Mouse (Mus musculus): Measurements from ENCODE around the gene Vmn2r19. TPM values are rescaled to one million over a fixed set of nuclear protein-coding genes. Genes with fewer than 3 reads are reported as not detected.

Gene Vmn2r19
- not detected in 2 replicates for polyA plus RNA-seq (2011; ENCODE audit: insufficient read depth, insufficient read length, low read depth, missing spikeins)

DNA sequence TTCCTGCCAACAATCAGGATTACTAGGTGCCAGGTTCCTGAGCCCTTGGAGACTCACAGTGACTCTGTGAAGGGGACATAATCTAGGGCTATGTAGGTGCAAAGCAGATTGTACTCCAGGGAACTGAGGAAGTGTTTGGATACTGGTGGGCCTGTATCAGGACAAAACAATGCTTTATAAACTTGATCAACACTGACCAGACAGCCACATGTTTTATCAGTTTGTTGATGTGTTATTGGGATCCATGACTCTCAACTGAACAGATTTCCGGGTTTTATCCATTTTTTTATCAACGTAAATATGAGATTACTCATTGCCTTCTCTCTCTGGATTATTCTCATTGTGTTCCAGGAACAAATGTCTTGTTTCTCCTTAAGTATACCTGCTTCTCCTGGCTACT, at the start of gene Vmn2r19:
TSS of gene Vmn2r19 (plus strand) at position 301 of the 400 bp plus-strand sequence.
- no peak within 1 kb of the TSS for H3K27ac ChIP-seq (ENCODE audit: insufficient read depth, low read length)
- no peaks in the 10 kb centered on the region for H3K27me3 ChIP-seq (ENCODE audit: control insufficient read depth, insufficient read depth, low read length, poor library complexity, severe bottlenecking)
- no peaks in the 10 kb centered on the region for H3K36me3 ChIP-seq (ENCODE audit: control insufficient read depth, insufficient read depth, low read length, poor library complexity, severe bottlenecking)
- H3K9ac ChIP-seq (ENCODE audit: low read depth, poor library complexity, severe bottlenecking): no peak within 1 kb of the TSS
- H3K9me3 ChIP-seq (replicated peaks; ENCODE audit: control insufficient read depth, insufficient read depth, low read length, poor library complexity, severe bottlenecking): no peaks in the 10 kb centered on the region
- no peak for TF ChIP-seq EP300 (IDR thresholded peaks at IDR 0.05; ENCODE audit: insufficient read depth, low read depth, low read length)
- TF ChIP-seq POLR2A (IDR thresholded peaks at IDR 0.05; ENCODE audit: insufficient read depth, low read length): no peak
- TF ChIP-seq CTCF (IDR thresholded peaks at IDR 0.05; ENCODE audit: low read depth, low read length): no peak
- no peak within 1 kb of the TSS for H3K4me3 ChIP-seq (ENCODE audit: low read depth, low read length)
- H3K4me1 ChIP-seq (ENCODE audit: control insufficient read depth, insufficient read depth, low read length): no peaks in the 10 kb centered on the region

DNA sequence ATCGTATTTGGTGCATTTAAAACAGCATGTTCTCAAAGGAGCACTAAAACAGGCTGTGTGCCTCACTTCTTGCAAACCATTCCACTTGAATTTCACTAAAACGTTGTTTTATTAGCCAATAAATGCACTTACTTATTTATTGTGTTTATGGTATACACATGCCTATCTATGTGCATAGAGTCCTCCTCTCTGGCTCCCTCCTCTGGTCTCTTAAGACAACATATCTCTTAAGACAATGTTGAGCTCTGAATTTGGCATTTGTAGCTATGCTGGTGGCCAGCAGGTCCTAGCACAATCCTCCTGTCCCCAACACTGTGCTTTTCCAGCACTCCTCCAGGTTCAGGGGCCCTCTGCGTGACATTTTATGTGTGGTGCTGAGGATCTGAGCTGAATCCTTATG, 49.2 kb upstream of the Vmn2r19 start:
- no peaks in the 10 kb centered on the region; the same call in 1 of the 2 replicates for H3K9me3 ChIP-seq (replicated peaks; ENCODE audit: control insufficient read depth, insufficient read depth, low read length, poor library complexity, severe bottlenecking)
- H3K4me1 ChIP-seq (ENCODE audit: control insufficient read depth, insufficient read depth, low read length): no peaks in the 10 kb centered on the region
- no peak overlapping the region for H3K9ac ChIP-seq (ENCODE audit: low read depth, poor library complexity, severe bottlenecking)
- no peak overlapping the region for H3K27ac ChIP-seq (ENCODE audit: insufficient read depth, low read length)
- no peak for TF ChIP-seq EP300 (IDR thresholded peaks at IDR 0.05; ENCODE audit: insufficient read depth, low read depth, low read length)
- TF ChIP-seq CTCF (IDR thresholded peaks at IDR 0.05; ENCODE audit: low read depth, low read length): no peak
- H3K4me3 ChIP-seq (ENCODE audit: low read depth, low read length): no peak overlapping the region
- no peaks in the 10 kb centered on the region for H3K27me3 ChIP-seq (ENCODE audit: control insufficient read depth, insufficient read depth, low read length, poor library complexity, severe bottlenecking)
- H3K36me3 ChIP-seq (ENCODE audit: control insufficient read depth, insufficient read depth, low read length, poor library complexity, severe bottlenecking): no peaks in the 10 kb centered on the region

DNA sequence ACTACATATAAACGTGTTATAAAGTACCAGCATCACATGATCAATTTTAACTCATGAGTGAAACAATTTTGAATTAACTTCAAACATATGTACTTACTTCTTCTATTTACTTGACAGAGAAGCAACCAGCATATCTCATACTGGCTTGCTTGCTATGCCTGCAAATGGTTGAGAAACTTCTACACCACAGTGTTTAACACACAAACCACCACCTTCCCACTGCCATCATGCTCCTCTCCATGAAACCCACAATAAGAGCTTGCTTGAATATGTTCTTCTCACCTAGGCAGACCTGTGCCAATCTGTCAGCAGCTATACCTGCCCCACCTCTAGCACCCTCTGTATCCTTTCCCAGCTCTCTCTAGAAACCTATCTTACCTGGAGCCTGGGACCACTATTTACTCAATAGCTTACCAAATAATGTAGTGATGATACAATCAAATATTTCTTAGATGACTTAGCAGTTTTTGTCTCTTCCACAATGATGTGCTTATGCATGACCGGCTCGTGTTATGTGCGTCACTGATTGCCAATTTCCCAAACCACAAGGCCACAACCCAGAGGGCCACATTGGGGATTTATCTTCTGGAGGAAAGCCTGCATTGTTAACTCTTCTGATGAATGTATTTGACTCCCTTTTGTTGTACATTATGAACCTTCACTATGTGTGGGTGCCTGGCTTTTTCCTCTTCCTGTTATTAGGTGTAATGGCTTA, 48.1 kb upstream of the Vmn2r19 start:
- no peaks in the 10 kb centered on the region for H3K4me1 ChIP-seq (ENCODE audit: control insufficient read depth, insufficient read depth, low read length)
- no peak overlapping the region for H3K9ac ChIP-seq (ENCODE audit: low read depth, poor library complexity, severe bottlenecking)
- TF ChIP-seq EP300 (IDR thresholded peaks at IDR 0.05; ENCODE audit: insufficient read depth, low read depth, low read length) (no peak), POLR2A (IDR thresholded peaks at IDR 0.05; ENCODE audit: insufficient read depth, low read length) (no peak), CTCF (IDR thresholded peaks at IDR 0.05; ENCODE audit: low read depth, low read length) (no peak)
- no peaks in the 10 kb centered on the region for H3K27me3 ChIP-seq (ENCODE audit: control insufficient read depth, insufficient read depth, low read length, poor library complexity, severe bottlenecking)
- no peaks in the 10 kb centered on the region for H3K36me3 ChIP-seq (ENCODE audit: control insufficient read depth, insufficient read depth, low read length, poor library complexity, severe bottlenecking)
- no peak overlapping the region for H3K4me3 ChIP-seq (ENCODE audit: low read depth, low read length)
- H3K27ac ChIP-seq (ENCODE audit: insufficient read depth, low read length): no peak overlapping the region
- H3K9me3 ChIP-seq (replicated peaks; ENCODE audit: control insufficient read depth, insufficient read depth, low read length, poor library complexity, severe bottlenecking): no peaks in the 10 kb centered on the region; the same call in 1 of the 2 replicates

DNA sequence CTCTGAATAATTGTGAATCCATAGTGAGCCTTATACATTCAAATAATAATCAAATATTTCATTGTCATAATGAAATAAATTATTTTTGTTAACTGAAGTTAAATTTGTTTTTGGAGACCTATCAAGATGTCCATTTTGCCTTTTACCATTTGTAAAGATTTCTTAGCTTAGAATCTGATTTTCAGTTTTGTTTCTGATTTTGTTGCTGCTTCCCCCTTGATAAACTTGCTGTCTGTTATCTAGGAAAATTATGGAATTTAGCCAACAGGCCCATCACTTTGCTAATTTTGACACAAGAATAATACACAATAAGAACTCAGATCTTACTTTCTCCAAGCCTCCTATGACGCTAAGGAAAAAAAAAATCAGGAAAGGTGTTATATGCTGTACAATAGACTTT, 47.3 kb upstream of the Vmn2r19 start:
- Histone ChIP-seq H3K9ac (ENCODE audit: low read depth, poor library complexity, severe bottlenecking) (no peak overlapping the region), H3K4me1 (ENCODE audit: control insufficient read depth, insufficient read depth, low read length) (no peaks in the 10 kb centered on the region), H3K9me3 (replicated peaks; ENCODE audit: control insufficient read depth, insufficient read depth, low read length, poor library complexity, severe bottlenecking) (no peaks in the 10 kb centered on the region; the same call in 1 of the 2 replicates), H3K27ac (ENCODE audit: insufficient read depth, low read length) (no peak overlapping the region), H3K4me3 (ENCODE audit: low read depth, low read length) (no peak overlapping the region), H3K36me3 (ENCODE audit: control insufficient read depth, insufficient read depth, low read length, poor library complexity, severe bottlenecking) (no peaks in the 10 kb centered on the region), H3K27me3 (ENCODE audit: control insufficient read depth, insufficient read depth, low read length, poor library complexity, severe bottlenecking) (no peaks in the 10 kb centered on the region)
- TF ChIP-seq EP300 (IDR thresholded peaks at IDR 0.05; ENCODE audit: insufficient read depth, low read depth, low read length) (no peak), POLR2A (IDR thresholded peaks at IDR 0.05; ENCODE audit: insufficient read depth, low read length) (no peak)

DNA sequence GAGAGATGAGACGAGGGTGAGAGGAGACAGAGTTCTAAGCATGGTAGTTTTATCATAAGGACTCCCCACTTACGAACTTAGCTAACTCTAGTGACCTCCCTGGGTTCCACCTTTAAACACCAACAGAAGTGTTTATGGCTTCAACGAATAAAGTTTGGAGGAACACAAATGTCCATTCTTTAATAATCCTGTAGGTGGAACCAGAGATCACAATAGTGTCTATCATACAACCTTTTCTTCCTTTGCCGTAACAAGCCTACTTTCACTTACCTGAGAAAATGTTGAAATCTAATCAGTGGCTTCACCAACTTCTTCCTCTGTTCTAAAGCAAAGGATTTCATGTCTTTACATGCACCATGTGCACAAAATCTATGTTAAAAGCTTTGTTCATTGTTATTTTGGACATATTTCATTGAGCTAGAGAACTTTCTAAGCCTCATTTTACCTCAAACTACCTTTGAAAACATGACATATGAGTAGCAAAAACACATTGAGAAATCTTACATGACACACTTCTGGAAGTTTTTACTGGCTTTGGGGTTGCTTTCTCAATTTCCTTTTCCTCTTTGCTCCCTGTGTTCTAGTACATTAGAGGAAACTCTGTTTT, 46.5 kb upstream of the Vmn2r19 start, which contains the start of gene Clec4d:
TSS of gene Clec4d (plus strand) at position 557 of the 607 bp plus-strand sequence.
- H3K36me3 ChIP-seq (ENCODE audit: control insufficient read depth, insufficient read depth, low read length, poor library complexity, severe bottlenecking): no peaks in the 10 kb centered on the region

DNA sequence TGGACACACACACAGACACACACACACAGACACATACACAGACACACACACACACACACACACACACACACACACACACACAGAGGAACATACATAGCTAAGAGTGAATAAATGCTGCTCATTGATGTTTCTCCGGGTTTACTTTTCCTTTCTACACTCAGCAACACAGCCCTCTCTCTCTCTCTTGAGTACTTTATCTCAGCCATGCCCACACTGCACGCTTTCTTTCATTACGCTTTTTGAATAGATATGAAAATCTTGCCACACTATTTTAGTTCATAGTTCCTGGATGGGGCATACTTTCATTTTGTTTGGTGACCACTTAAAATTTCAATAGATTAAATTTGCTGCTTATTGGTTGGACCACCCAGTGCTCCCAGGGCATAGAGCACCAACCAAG, 43.9 kb upstream of the Vmn2r19 start:
- TF ChIP-seq EP300 (IDR thresholded peaks at IDR 0.05; ENCODE audit: insufficient read depth, low read depth, low read length): no peak
- TF ChIP-seq CTCF (IDR thresholded peaks at IDR 0.05; ENCODE audit: low read depth, low read length): no peak
- no peak for TF ChIP-seq POLR2A (IDR thresholded peaks at IDR 0.05; ENCODE audit: insufficient read depth, low read length)
- H3K9ac ChIP-seq (ENCODE audit: low read depth, poor library complexity, severe bottlenecking): no peak overlapping the region
- H3K4me3 ChIP-seq (ENCODE audit: low read depth, low read length): no peak overlapping the region
- no peaks in the 10 kb centered on the region for H3K4me1 ChIP-seq (ENCODE audit: control insufficient read depth, insufficient read depth, low read length)
- no peaks in the 10 kb centered on the region for H3K36me3 ChIP-seq (ENCODE audit: control insufficient read depth, insufficient read depth, low read length, poor library complexity, severe bottlenecking)
- H3K9me3 ChIP-seq (replicated peaks; ENCODE audit: control insufficient read depth, insufficient read depth, low read length, poor library complexity, severe bottlenecking): no peaks in the 10 kb centered on the region
- H3K27me3 ChIP-seq (ENCODE audit: control insufficient read depth, insufficient read depth, low read length, poor library complexity, severe bottlenecking): no peaks in the 10 kb centered on the region
- H3K27ac ChIP-seq (ENCODE audit: insufficient read depth, low read length): no peak overlapping the region

More for the DNA sequence above, 46.5 kb upstream of the Vmn2r19 start, which contains the start of gene Clec4d:
- Histone ChIP-seq H3K9me3 (replicated peaks; ENCODE audit: control insufficient read depth, insufficient read depth, low read length, poor library complexity, severe bottlenecking) (no peaks in the 10 kb centered on the region; the same call in 1 of the 2 replicates), H3K4me3 (ENCODE audit: low read depth, low read length) (no peak within 1 kb of the TSS), H3K27me3 (ENCODE audit: control insufficient read depth, insufficient read depth, low read length, poor library complexity, severe bottlenecking) (no peaks in the 10 kb centered on the region), H3K27ac (ENCODE audit: insufficient read depth, low read length) (no peak within 1 kb of the TSS), H3K9ac (ENCODE audit: low read depth, poor library complexity, severe bottlenecking) (no peak within 1 kb of the TSS), H3K4me1 (ENCODE audit: control insufficient read depth, insufficient read depth, low read length) (no peaks in the 10 kb centered on the region)
- no peak for TF ChIP-seq POLR2A (IDR thresholded peaks at IDR 0.05; ENCODE audit: insufficient read depth, low read length)
- TF ChIP-seq CTCF (IDR thresholded peaks at IDR 0.05; ENCODE audit: low read depth, low read length): no peak
- TF ChIP-seq EP300 (IDR thresholded peaks at IDR 0.05; ENCODE audit: insufficient read depth, low read depth, low read length): no peak
